Mouse (Mus musculus) gastrocnemius, adult 2 months (tissue): Measurements from ENCODE around the gene Qrich2. TPM values are rescaled to one million over a fixed set of nuclear protein-coding genes. Genes with fewer than 3 reads are reported as not detected.
A peak's percentile ranks its signal among the peaks of the same experiment; 100 is the strongest.

ENCODE experiments used
- DNase-seq: peaks from one replicate; pipeline ENCODE4 v3.0.0; 2022
- H3K27ac ChIP-seq: fragments of 200-600 bp; 2 replicates; pipeline ENCODE4 v1.8.1; 2022; ENCODE audit warnings: mild to moderate bottlenecking
- H3K4me3 ChIP-seq: fragments of 200-600 bp; 2 replicates; pipeline ENCODE4 v1.8.1; 2022; ENCODE audit warnings: mild to moderate bottlenecking, moderate library complexity
- CTCF ChIP-seq: fragments of 200-600 bp; IDR thresholded peaks from 2 replicates; pipeline ENCODE4 v1.8.1; 2022; ENCODE audit warnings: antibody characterized with exemption, mild to moderate bottlenecking, moderate library complexity
- intact Hi-C: fragments of 180-260 bp; cut with DNase I; formaldehyde crosslinking; loops from one replicate; pipeline ENCODE4 v1.15.1; 2025
- total RNA-seq, 2 experiments: library from RNA; stranded (reverse); gene quantifications; 2 replicates each; pipeline ENCODE4 v1.2.3; 2021

The Qrich2 gene
- total RNA-seq, 2 experiments from 2014 or later: 0.06 TPM; not detected in 1

- intact Hi-C loops: loop anchor here (5.0 kb wide), 1 partner anchor 52 kb away; no protein-coding TSS in a partner anchor
- 0 out of 2 replicates have a peak overlapping the region, but pooled peaks have one; percentile 11 for H3K4me3 ChIP-seq
- no peak for TF ChIP-seq CTCF
- peak overlapping the region; percentile 65 for H3K27ac ChIP-seq
- DNase-seq: no peak
Measured at GRCm38 (mm10) chr11:116439269-116440240, 26.5 kb downstream of the Qrich2 start.

- Histone ChIP-seq H3K4me3 (peak overlapping the region; percentile 70), H3K27ac (peak overlapping the region; percentile 95)
- DNase-seq: peak; percentile 73
- TF ChIP-seq CTCF: no peak
- intact Hi-C loops: loop anchor here (5.0 kb wide), 1 partner anchor 50 kb away; no protein-coding TSS in a partner anchor
Measured at GRCm38 (mm10) chr11:116437541-116437940, 28.5 kb downstream of the Qrich2 start.

DNA sequence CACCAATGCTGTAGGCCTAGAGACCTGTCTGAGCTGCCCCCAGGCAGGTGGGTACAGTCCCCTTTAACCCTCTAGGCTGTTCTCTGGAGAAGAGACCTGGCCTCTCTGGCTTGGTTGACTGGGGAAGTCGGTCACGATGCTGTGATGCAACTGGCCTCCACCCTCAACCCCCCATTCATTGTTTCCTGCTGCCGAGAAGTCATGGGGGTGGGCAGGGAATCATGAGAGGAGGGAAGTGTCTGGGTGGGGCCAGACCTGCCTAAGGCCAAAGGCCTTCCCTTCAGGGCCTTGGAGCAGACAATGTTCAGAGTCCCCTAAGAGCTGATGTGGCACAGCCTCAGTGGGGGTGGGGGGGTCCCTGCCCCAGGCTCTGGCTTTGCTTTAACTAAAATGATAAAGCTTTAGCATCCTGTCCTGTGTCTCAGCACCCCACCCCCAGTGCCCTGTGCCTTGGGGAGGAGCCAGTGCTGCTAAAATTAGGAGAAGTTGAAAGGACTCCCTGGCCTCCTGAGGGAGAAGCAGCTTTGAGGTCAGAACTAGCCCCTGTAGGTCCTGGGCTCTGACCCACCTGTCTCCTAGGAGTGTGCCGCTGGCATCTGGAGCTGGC lies 29.2 kb downstream of the Qrich2 start:
- intact Hi-C loops: loop anchor here (5.0 kb wide), 1 partner anchor 50 kb away; no protein-coding TSS in a partner anchor

GRCm38 (mm10) chr11:116435992-116436724 lies 29.9 kb downstream of the Qrich2 start:
- TF ChIP-seq CTCF: no peak
- peak overlapping the region; percentile 70 for H3K4me3 ChIP-seq
- peak overlapping the region; percentile 95 for H3K27ac ChIP-seq
- intact Hi-C loops: loop anchor here (5.0 kb wide), 1 partner anchor 49 kb away; no protein-coding TSS in a partner anchor
- peak; percentile 26 for DNase-seq

More for the DNA sequence above, 29.2 kb downstream of the Qrich2 start:
- no peak for TF ChIP-seq CTCF
- H3K27ac ChIP-seq: peak overlapping the region; percentile 95
- peak overlapping the region; percentile 70 for H3K4me3 ChIP-seq
- DNase-seq: peak; percentile 87

GRCm38 (mm10) chr11:116434967-116435752 lies 30.9 kb downstream of the Qrich2 start:
- no peak for TF ChIP-seq CTCF
- intact Hi-C loops: loop anchor here (5.0 kb wide), 2 partner anchors 38 to 48 kb away; no protein-coding TSS in a partner anchor
- H3K27ac ChIP-seq: peak overlapping the region; percentile 95
- peak overlapping the region; percentile 70 for H3K4me3 ChIP-seq
- DNase-seq: no peak

DNA sequence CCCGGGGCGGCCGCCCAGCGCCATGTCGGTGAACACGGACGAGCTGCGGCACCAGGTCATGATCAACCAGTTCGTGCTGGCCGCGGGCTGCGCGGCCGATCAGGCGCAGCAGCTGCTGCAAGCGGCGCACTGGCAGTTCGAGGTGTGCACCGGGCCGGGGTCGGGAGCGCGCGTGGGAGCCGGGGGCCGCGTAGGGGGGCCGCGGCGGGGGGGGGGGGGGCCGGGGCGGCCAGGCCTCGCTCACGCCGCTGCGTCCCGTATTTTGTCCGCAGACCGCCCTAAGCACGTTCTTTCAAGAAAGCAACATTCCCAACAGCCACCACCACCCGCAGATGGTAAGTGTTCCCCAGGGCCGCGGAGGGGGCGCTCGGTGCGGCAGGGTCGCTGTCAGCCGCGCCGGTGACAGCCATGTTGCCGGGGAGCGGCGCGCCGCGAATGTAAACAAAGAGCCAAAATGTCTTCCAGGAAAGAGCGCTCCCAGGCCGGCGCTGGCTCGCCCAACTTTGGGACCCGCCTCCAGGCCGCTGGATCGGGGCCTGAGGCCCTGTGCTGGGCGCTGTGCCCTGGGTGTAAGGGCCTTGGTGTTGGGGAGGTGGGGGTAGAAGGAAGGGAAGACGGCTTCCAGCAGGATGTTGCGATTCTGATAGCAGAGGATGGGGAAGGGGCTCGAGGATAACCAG lies 31.6 kb downstream of the Qrich2 start:
- intact Hi-C loops: loop anchor here (5.0 kb wide), 1 partner anchor 37 kb away; no protein-coding TSS in a partner anchor
- H3K4me3 ChIP-seq: peak overlapping the region; percentile 70
- peak; percentile 90 for DNase-seq
- TF ChIP-seq CTCF: no peak
- peak overlapping the region; percentile 95 for H3K27ac ChIP-seq

- TF ChIP-seq CTCF: no peak
- Histone ChIP-seq H3K27ac (peak within 1 kb of the TSS; percentile 95), H3K4me3 (peak within 1 kb of the TSS; percentile 70)
- intact Hi-C loops: loop anchor here (5.0 kb wide), 1 partner anchor 36 kb away; no protein-coding TSS in a partner anchor
- peak; percentile 100 for DNase-seq
Measured at GRCm38 (mm10) chr11:116433356-116434286, 32.4 kb downstream of the Qrich2 start, which contains the start of gene Ubald2. Gene Ubald2 (plus strand): TSS chr11:116434094.

DNA sequence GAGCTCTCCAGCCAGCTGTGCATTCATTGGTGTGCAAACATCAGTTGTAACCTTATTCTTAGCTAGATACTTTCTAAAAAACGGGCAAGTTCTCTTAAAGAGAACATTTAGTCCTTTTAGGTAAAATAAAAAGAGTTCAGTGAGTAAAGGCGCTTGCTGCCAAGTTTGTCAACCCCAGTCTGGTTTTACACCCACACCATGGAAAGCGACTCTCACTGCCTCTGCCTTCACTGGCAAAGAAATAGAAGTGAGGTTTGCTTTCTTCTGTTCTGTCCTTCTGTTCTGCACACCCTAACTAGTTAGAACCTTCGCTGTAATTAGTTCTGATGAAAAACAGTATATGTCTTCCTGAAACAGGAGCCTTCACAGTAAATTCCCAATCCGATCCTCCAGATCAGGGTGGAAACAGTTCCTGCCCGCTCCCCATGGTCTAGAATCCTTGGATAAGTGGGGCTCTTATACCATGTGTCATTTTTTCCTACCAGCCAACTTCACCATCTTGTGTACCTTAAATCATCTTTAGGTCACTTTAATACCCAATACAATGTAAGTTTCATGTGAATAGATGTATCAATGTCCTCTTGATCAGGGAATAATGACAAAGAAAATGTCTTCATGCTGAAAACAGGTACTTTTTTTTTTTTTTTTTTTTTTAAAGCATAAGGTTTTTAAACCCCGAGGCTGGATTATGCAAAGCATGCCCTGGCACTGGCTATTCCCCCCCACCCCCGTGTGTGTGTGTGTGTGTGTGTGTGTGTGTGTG lies 33.3 kb downstream of the Qrich2 start:
- Histone ChIP-seq H3K27ac (no peak overlapping the region), H3K4me3 (no peak overlapping the region)
- no peak for TF ChIP-seq CTCF
- intact Hi-C loops: loop anchor here (5.0 kb wide), 1 partner anchor 35 kb away; no protein-coding TSS in a partner anchor
- no peak for DNase-seq

- Histone ChIP-seq H3K4me3 (no peak overlapping the region), H3K27ac (no peak overlapping the region)
- no peak for TF ChIP-seq CTCF
- DNase-seq: no peak
- intact Hi-C loops: loop anchor here (5.0 kb wide), 1 partner anchor 35 kb away; no protein-coding TSS in a partner anchor
Measured at GRCm38 (mm10) chr11:116432127-116432526, 33.9 kb downstream of the Qrich2 start.
